Mouse (Mus musculus): ENCODE measurements around the gene Plch2.

DNA sequence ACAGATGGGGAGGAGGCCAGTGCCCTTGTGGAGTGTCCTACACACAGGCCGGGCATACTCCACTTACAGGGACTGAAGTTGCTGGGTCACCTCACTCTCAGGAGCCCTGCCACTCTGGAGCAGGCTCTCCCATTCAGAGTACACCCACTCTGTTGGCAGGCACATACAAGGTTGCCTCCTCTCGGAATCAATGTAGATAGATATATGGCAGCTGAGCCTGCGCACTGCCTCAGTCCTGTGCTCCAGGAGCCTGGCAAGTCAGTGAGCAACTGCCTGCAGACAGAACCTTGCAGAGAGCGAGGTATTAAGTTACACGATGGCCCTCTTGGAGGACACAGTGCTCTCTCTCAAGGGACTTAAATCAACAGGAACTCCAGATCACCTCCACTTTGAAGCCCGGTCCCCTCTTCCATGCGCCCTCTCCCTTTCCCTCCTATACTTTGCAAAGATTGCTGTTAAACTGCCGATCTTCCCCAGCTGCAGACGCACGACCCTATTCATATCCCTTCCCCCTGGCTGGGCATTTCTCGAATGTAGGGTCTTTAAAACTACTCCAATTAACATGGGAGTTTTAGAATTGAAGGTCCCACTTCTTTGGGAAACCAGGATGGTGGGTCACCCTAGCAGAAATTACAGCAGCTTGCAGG, 93.3 kb downstream of the Plch2 start:
- TF ChIP-seq CTCF (conservative IDR thresholded peaks at IDR 0.05; ENCODE audit: low read length) (no peak), NANOG (IDR thresholded peaks at IDR 0.05; ENCODE audit: borderline replicate concordance, low read length) (no peak)

All from E14TG2a.4 (cell line).